Mouse (Mus musculus) spleen, adult 2 months (tissue): ENCODE measurements around the gene Asl.

ENCODE experiments used
- CTCF ChIP-seq: fragments of 200-500 bp; IDR thresholded peaks from 2 replicates; pipeline ENCODE4 v1.5.1; 2011; ENCODE audit warnings: mild to moderate bottlenecking, inconsistent platforms; ENCODE audit not compliant: insufficient read depth, insufficient read length, insufficient replicate concordance; ENCODE audit errors: extremely low read depth
- POLR2A ChIP-seq: fragments of 200-500 bp; IDR thresholded peaks from 2 replicates; pipeline ENCODE4 v1.6.1; 2011; ENCODE audit warnings: low read depth, low read length, inconsistent platforms

DNA sequence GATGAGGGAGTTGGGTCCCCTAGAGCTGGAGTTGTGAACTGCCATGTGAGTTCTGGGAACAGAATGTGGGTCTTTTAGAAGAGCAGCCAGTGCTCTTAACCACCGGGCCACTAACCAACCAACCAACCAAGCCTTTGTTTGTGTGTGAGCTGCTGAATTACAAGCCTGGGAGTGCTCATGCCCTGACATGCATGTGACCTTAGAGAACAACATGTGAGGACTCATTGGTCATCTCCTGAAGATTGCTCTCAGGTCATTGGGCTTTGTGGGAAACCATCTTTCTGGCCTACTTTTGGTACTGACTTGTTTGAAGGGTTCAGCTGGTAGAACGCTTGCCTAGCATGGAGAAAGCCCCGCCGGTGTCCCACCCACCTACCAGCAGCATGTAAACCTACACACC is 19.3 kb downstream of the Asl start:
- TF ChIP-seq CTCF = no peak
- no peak for TF ChIP-seq POLR2A
